Mouse (Mus musculus) testis, adult 2 months (tissue): ENCODE measurements around the gene Ppwd1.

Experiments used
- CTCF ChIP-seq: fragments of 200-500 bp; IDR thresholded peaks from 2 replicates; pipeline ENCODE4 v1.5.1; 2012; ENCODE audit warnings: low read depth, mild to moderate bottlenecking, inconsistent platforms, low read length, moderate library complexity; ENCODE audit not compliant: control insufficient read depth, insufficient read depth, insufficient replicate concordance
- POLR2A ChIP-seq: fragments of 200-500 bp; IDR thresholded peaks from 2 replicates; pipeline ENCODE4 v1.6.1; 2012; ENCODE audit warnings: low read depth, mild to moderate bottlenecking, inconsistent platforms, low read length, moderate library complexity; ENCODE audit not compliant: control insufficient read depth

DNA sequence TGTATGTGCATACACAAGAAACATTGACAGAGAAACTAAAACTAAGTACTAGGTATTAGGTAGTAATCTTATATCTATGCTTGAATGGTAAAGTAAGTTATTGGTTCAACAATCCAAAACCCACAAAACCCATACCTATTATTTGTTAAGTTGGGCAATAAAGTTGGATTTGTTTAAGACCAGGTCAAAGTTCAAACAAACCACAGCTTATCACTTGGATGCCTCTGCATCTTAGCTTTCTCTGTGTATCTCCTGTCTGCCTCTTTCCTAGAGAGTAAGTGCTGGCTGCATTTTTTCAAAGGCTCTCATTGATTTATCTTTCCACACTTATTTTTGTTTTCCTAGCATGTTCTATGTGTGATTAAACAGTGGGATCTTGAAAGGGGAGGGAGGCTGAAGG lies 56.1 kb downstream of the Ppwd1 start:
- TF ChIP-seq POLR2A: no peak
- TF ChIP-seq CTCF: no peak
